Mouse (Mus musculus) ovary, postnatal 36 days (tissue): ENCODE results near the gene Spata25.
"Not testable (repeated sequence)": the region's sequence is repeated elsewhere in the genome, so short reads cannot be mapped to it uniquely, and the experiment has no call there.

Source experiments
- DNase-seq: peaks from one replicate; pipeline ENCODE4 v3.0.0; 2022; ENCODE audit warnings: low spot score, mixed read lengths

Spata25 gene

GRCm38 (mm10) chr2:164804533-164805331 is 23.6 kb downstream of the Spata25 start, which contains the start of the genes Acot8 and Zswim3:
Acot8 (minus strand) TSS chr2:164804882.
Zswim3 (plus strand) TSS chr2:164805098.
- DNase-seq, result peak; percentile 95

GRCm38 (mm10) chr2:164803921-164804313 is 24.4 kb downstream of the Spata25 start:
- DNase-seq, result no peak

- no peak for DNase-seq
These were observed 25.0 kb downstream of the Spata25 start for GRCm38 (mm10) chr2:164803201-164803920.

GRCm38 (mm10) chr2:164800252-164801004 is 27.9 kb downstream of the Spata25 start:
- no peak for DNase-seq

- not testable (repeated sequence) for DNase-seq
These were observed 29.8 kb downstream of the Spata25 start for GRCm38 (mm10) chr2:164798554-164798953.

GRCm38 (mm10) chr2:164795868-164796267 is 32.5 kb downstream of the Spata25 start:
- no peak for DNase-seq

- peak; percentile 81 for DNase-seq
These were observed 34.0 kb downstream of the Spata25 start for GRCm38 (mm10) chr2:164794293-164794692.

- no peak for DNase-seq
These were observed 34.6 kb downstream of the Spata25 start for GRCm38 (mm10) chr2:164793772-164794171.

GRCm38 (mm10) chr2:164793236-164793635 is 35.1 kb downstream of the Spata25 start:
- DNase-seq, result peak; percentile 50

- no peak for DNase-seq
These were observed 35.7 kb downstream of the Spata25 start for GRCm38 (mm10) chr2:164792400-164793190.

- DNase-seq, result no peak
These were observed 36.5 kb downstream of the Spata25 start for GRCm38 (mm10) chr2:164791841-164792261.

- no peak for DNase-seq
These were observed 37.9 kb downstream of the Spata25 start for GRCm38 (mm10) chr2:164790451-164790850.

- DNase-seq, result no peak
These were observed 39.9 kb downstream of the Spata25 start for GRCm38 (mm10) chr2:164788411-164788810.

GRCm38 (mm10) chr2:164787779-164788178 is 40.6 kb downstream of the Spata25 start:
- DNase-seq, result no peak

- DNase-seq, result no peak
These were observed 41.3 kb downstream of the Spata25 start for GRCm38 (mm10) chr2:164787032-164787431.

GRCm38 (mm10) chr2:164786388-164786885 is 41.9 kb downstream of the Spata25 start:
- DNase-seq, result no peak

GRCm38 (mm10) chr2:164785481-164786387 is 42.6 kb downstream of the Spata25 start, which contains the start of gene Snx21:
Snx21 (plus strand) TSS chr2:164785823.
- peak; percentile 93 for DNase-seq

GRCm38 (mm10) chr2:164784869-164785420 is 43.4 kb downstream of the Spata25 start:
- DNase-seq, result no peak

GRCm38 (mm10) chr2:164783926-164784581 is 44.3 kb downstream of the Spata25 start:
- no peak for DNase-seq
